Mouse (Mus musculus): ENCODE measurements around the gene Zfp931.
"Not testable (repeated sequence)": the region's sequence is repeated elsewhere in the genome, so short reads cannot be mapped to it uniquely, and the experiment has no call there.

Gene Zfp931

DNA sequence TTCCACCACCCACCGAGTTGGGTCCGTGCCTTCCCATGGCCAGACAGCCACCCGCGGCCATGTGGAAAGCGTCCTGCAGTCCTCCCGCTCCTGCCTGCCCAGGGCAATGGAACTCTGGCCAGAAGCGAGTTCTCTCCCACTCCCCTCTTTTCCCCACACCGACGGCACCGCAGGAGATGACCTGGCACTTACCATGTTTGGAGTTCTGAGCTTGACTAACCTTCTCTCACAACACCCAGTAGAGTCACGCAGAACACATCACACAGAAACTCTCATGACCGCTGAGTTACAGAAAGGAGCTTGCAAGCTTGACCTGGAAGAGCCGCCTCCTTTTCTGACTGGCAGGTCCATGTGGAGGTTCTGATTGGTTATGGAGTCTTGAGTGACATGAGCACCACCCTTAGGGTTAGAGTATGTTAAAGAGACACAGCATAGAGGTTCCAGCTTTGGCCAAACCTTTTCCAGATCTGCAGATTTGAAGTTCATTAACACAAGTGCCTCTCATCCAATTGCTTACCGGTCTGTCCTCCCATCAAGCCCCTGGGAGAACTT lies at the start of gene Zfp931:
Gene Zfp931 (minus strand): TSS at position 311 of the 552 bp plus-strand sequence.
- DNase-seq (ENCODE audit: low read depth, low spot score): not testable (repeated sequence)

DNA sequence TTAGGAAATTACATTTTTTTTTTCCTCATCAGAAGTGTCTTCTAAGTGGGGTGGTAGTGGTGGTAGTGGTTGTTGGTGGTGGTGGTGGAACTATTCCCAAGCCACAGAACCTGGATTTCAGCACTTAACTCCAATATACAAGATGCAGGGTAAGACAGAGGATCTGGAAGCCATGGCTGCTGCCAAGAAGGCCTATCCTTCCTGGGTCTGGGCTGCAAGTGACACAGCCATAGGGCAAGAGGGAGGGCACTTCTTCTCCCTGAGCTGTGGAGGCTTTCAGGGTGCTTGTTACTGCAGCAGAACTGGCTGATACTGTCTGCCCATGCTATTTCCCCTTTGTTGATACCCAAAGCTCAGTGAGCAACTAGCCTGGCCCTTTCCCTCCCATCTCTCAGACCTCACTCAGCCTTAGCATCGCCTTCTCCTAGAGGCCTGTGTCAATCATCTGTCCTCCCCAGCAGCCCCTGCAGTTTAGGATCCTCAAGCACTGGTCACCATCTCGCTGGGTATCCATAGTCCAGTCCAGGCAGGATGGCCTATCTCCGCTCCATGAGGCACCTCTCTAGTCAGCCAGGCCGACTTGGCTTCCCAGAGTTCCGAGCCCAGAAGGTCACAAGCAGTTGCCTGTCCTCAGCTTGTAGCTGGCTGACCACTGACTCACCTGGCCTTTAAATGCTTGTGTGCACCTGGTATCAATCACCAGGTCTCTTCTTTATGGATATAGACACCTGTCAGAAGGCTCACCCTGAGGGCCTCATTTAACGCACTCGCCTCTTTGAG lies 48.0 kb upstream of the Zfp931 start:
- no peak for DNase-seq (ENCODE audit: low read depth, low spot score)

DNA sequence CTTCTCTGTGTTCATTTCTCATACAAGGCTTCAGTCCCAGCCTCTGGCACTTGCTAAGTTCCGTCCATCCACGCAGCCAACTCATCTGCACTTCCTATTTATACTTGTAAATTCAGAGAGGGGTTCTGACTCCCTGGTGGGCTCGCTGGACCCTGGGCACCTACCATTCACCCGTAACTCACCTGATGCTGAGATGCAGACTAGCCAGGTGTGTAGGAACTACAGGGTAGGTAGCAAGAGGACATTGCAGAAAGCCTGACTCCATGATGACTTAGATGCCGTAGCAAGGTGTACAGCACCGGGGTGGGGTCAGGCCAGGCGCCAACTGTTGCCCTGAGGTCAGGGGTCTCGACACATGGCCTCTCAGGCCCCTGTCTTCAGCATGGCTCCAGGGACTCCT lies 47.2 kb upstream of the Zfp931 start:
- no peak for DNase-seq (ENCODE audit: low read depth, low spot score)

DNA sequence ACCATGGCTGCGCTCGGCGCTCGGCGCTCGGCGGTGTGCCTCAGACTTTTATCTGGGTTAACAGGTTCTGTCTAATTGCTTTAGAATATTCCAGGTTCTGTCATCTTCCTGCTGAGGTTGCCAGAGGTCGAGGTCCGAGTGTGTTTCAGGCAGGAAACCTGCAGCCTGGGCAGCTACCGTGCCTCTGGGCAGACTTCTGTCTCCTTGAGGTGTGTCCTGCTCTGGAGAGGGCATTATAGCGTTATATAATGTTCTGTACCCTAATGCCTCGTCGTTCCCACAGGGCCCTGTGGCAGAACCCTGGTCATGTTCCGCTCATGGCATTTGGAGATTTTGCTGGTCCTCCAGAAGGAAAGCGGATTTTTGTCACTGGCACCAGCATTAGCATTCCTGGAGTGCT lies 45.2 kb upstream of the Zfp931 start:
- no peak for DNase-seq (ENCODE audit: low read depth, low spot score)

DNA sequence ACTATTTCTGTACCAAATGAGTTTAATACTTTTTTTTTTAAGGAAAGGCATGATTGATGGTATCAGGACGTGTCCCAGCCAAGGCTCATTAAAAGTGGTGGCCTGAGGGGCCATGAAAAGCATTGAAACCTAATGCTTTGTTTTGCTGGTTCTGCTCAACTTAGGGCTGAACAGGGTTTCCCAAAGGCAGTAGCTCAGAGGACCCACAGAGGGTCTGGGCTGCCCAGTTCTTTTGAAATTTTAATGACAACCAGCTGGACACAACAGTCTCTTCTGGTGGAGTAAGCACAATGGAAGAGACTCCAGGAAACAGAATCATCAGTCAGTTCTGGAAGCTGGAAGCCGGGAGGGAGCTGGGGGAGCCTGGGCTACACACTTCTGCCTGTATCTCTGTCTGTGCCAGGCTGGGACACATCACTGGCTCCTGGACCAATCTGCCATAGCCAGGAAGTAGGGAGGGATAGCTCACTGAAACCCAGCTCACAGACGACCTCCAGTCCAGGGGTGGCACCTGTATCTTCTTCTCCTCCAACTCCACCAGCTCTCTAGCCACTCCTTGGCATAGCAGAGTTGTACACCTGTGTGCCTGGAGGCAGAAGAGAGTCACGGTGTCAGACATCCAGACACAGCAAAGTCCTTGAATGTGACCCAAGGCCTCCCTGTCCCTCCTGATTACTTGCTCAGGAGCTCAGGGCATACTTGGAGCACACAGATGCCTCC lies 43.8 kb upstream of the Zfp931 start:
- no peak for DNase-seq (ENCODE audit: low read depth, low spot score)

DNA sequence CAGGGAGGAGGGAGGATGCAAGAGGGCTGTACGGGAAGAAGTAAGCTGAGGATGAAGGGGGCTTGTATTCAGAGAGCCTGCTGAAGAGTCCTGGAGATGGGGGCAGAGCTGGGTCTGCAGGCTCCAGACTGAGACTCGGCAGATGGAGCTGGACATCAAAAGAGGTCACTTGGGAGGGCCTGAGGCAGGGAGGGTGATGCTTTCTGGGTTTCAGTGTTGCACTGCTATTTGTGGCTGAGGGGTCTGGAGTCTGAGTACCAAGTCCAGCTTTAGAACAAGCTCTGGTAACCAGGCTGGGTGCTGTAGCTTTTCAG lies 43.1 kb upstream of the Zfp931 start:
- DNase-seq (ENCODE audit: low read depth, low spot score): no peak

DNA sequence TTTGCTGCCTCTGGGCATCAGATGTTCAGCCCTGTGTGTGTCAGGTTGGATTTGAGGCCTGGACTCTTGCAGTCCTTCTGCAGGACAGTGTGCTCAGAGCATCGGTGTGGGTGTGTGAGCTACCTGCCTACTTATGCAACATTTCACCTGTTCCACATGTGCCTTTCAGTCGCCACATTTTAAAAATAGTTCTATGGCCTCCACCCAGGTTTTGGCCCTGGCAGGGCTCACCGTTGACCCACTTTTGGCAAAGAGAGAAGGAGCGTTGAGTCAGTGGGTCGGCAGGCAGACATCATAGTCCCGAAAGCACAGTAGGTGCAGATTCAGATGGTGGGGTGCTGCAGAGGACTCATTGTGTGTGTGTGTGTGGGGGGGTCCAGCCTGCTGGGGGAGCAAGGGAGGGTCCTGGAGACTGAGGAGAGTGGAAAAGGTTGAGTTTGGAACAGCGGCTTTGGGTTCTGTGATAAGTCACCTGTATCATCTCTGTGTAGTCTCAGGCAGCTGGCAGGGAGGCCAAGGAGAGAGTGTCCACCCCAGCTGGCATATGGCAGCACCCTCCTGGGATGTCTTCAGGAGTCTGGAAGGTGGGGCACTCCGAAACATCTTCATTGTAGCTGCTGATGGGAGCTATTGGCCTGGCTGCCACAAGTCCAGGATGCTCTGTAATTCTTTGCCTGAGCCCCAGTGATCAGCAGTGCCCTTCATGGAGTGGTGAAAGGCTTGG lies 42.5 kb upstream of the Zfp931 start:
- DNase-seq (ENCODE audit: low read depth, low spot score): no peak

DNA sequence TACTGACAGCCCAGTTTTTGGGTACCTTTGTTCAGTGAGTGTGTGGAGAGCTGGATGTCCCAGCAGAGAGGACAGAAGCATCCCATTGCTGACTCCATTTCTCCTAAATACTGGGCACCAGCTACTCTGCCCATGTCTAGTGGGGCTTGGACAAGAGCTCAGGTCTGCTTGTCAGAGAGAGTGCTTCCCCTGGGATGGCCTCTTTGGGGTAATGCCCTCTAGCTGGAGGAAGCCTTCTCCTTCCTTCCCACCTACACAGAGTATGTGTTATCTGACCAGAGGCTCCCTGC lies 42.0 kb upstream of the Zfp931 start:
- no peak for DNase-seq (ENCODE audit: low read depth, low spot score)

DNA sequence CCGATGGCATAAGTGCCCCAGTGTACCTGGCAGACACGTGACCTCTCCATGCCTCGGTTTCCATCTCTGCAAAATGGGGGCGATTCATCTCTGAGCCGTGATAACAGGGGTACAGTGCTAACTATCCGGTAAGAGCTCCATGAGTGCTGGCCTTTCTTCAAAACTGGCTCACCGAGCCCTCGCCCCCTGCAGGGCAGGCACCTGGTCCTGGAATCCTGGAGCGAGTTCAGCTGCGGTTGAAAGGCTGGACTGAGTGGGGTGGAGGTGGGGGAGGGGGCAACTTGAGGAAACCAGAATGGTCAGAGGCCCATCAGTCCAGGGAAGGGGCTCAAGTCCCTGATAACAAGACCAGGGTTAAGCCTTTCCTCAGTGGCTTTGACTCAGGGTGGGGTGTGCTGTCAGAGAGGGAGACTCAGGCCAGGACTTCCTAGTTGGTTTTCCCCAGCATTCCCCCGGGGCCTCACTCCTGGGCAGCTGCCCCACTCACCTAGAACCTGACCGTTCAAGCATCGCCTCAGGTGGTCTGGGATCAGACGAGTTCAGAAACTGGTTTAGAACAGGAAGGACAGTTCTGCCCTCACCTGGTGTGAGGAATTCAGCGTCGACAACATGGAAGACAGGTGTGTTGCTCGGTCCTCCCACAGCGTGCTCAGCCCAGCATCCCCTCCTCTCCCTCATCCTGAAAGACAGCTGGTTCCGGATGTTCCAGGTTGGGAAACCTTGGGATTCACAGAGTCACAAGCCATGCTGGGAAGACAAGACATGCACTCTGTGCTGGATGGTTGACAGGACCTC lies 41.5 kb upstream of the Zfp931 start:
- DNase-seq (ENCODE audit: low read depth, low spot score): no peak

DNA sequence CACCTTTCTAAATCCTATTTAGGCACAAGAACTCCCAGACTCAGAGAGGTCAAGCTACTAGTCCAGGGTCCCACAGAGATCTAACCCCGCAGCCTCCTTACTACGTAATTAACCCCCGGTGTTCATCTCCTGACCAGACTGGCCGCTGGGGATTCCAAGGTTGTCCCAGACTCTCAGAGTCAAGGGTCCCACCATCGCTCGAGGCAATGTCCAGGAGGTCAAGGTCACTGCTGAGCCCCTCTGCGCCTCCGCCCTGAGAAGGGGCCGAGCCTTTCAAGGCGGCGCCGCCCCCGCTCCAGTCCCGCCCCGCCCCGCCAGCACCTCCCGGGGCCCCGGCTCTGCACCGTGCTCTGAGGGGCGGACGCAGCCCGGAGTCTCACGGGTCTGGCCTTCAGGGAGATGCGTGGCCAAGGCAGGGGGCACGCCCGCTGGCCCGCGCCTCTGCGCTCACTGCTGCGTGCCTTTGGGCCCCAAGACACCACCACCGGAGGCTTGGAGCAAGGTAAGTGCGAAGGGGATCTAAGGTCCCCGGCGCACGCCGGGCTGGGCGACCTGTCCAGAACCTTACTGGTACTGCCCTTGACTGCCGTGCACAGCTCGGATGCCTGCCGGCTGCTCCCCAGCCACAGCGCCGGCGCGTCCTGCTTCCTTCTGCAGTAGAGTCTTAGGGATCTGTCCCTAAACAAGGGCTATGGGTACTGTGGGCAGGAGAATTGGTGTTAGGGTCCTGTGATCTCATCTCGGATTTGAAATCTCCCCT lies 40.7 kb upstream of the Zfp931 start, which contains the start of gene Phactr3:
Gene Phactr3 (plus strand): TSS at position 175 of the 760 bp plus-strand sequence.
- DNase-seq (ENCODE audit: low read depth, low spot score): no peak

DNA sequence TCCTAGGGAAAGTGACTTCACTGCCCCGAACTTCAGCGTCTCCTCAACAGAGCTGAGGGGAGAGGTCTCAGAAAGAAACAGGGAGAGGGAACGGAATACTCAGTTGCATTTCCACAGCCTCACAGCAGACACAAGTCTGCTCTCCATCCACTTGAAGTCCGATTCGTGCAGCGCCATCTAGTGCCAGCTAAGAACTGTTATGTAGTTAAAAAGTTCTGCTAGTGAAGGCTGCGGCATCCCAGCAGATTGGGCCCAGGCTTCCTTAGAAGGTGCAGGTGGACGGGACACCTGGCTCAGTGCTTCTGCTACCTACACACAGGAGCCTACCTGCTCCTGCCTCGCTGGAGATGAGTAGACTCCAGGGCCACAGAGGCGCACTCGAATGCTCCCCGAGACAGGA lies 39.7 kb upstream of the Zfp931 start:
- DNase-seq (ENCODE audit: low read depth, low spot score): peak; percentile 11

DNA sequence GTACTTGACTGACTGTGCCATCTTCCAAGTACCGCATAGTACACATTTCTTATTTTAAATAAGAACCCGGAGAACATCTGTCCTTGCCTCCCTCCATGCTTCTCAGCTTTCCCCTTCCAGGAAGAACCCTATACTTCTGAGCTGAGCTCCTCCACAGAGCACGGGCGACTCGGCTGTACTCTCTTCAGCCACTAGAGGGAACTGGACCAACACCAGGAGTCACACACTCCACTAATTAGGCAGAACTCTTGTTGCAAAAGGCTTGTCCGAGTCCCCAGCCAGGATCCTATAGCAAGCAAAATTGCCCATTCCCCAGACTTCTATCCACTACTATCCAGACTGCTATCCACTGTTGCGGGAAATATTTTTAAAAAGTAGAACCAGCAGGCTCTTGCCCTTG lies 23.7 kb upstream of the Zfp931 start:
- peak; percentile 14 for DNase-seq (ENCODE audit: low read depth, low spot score)

DNA sequence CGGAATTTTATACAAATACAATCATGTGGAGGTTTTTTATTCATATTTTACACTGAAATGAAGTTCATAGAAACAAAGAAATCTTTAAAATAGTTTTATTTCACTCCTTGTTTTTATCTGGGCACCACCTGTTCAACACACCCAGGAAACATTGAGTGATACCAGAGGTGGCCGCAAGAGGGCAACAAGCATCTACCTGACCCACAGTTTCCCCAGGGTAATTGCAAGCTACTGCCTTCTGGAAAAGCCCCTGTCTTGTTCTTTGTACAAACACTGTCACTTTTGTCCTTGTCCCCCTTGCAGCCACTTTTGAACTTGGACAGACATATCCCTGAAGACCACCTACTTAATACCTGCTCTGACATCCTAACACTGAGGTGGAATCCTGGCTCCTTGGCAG lies 19.7 kb upstream of the Zfp931 start:
- DNase-seq (ENCODE audit: low read depth, low spot score): peak; percentile 38

DNA sequence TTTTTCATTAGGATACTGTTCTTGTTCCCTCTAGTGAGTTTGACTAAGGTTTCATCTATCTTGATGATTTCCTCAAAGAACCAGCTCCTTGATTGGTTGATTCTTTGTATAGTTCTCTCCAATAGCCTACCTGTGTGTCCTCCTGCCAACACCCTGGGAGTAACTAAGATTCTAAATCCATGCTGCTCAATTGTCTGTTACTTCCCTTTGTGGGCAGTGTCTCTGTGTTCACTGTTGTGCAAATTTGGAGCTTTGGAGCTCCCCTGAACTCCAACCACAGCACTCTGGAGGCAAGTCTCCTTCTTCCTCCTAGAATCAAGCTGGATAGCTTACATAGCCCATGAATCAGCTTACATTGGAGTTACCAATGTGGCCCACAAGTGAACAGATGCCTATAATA lies 11.3 kb upstream of the Zfp931 start:
- no peak for DNase-seq (ENCODE audit: low read depth, low spot score)

DNA sequence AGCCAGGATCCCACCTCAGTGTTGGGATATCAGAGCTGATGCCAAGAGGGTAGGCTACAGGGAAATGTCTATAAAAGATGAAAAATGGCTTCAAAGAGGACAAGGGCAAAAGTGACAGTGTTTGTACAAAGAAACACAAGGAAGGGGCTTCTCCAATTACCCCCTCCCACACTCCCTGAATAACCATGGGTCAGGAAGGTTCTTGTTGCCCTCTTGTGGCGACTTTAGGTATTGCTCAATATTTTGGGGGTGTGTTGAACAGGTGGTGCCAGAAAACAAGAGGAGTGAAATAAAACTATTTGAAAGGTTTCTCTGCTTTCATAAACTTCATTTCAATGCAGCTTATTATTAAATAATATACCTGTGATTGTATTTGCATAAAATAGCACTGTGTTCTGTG lies 20.1 kb downstream of the Zfp931 start:
- DNase-seq (ENCODE audit: low read depth, low spot score): peak; percentile 54

DNA sequence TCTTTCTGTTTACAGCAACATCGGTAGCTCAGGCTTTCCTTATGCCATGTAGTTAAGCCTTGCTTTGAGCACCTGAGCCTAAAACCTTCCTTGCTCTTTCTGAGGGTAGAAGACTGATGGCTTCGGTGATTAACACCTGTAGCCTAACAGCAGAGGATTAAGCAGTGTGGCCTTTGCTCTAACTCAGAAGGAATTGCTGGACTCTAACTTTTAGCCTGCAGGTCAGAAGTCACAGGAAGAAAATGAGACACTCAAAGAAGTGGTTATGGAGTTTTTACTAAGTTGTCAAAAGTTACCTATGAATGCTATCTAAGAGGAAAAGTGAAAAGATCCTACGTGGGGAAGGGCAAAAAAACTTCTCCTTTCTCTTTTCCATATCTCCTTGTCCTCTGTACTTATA lies 50.7 kb downstream of the Zfp931 start:
- DNase-seq (ENCODE audit: low read depth, low spot score): not testable (repeated sequence)

DNA sequence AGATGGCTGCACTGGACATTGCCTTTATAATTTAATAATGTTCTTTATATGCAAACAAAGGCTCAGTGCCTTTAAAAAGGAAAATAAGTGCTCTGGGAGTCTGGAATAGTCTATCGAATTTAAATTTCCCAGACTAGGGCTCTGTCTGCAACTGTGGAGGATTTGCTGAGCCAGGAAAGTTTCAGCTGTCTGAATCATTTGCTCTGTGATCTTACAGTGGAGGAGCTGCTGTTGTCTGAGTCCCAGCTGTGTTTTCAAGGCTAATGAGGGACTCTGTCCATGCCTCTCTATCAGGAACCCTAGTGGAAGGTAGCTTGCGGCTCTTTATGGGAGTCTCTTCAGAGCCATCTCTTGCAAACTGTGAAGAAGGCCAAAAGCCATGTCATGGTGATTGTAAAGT lies 54.4 kb downstream of the Zfp931 start:
- DNase-seq (ENCODE audit: low read depth, low spot score): not testable (repeated sequence)

DNA sequence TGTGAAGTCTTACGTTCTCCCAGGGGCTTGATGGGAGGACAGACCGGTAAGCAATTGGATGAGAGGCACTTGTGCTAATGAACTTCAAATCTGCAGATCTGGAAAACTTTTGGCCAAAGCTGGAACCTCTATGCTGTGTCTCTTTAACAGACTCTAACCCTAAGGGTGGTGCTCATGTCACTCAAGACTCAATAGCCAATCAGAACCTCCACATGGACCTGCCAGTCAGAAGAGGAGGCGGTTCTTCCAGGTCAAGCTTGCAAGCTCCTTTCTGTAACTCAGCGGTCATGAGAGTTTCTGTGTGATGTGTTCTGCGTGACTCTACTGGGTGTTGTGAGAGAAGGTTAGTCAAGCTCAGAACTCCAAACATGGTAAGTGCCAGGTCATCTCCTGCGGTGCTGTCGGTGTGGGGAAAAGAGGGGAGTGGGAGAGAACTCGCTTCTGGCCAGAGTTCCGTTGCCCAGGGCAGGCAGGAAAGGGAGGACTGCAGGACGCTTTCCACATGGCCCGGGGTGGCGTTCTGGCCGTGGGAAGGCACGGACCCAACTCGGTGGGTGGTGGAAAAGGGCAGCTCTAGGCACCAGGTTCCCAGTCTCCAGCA lies 55.2 kb downstream of the Zfp931 start, which contains the start of gene Zfp971:
Gene Zfp971 (plus strand): TSS at position 274 of the 601 bp plus-strand sequence.
- peak; percentile 55 for DNase-seq (ENCODE audit: low read depth, low spot score)

DNA sequence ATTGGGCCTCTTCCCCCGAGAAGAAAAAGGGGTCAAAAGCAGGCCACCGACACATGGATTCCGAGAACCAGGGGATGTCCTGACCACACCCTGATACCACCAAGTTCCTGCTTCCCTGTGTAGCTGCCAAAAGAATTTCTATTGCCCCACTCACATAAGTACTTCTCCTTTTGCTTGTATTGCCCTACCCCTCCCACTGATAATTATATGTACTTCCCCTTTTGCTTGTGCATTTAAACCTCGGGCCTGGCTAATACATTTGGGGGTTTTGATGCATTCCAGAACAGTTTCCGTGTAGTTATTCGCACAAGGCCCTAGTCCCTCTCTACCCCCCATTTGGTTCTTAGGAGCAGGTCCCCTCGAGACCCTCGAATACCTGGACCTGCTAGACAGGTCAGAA lies 57.5 kb downstream of the Zfp931 start:
- DNase-seq (ENCODE audit: low read depth, low spot score): not testable (repeated sequence)

DNA sequence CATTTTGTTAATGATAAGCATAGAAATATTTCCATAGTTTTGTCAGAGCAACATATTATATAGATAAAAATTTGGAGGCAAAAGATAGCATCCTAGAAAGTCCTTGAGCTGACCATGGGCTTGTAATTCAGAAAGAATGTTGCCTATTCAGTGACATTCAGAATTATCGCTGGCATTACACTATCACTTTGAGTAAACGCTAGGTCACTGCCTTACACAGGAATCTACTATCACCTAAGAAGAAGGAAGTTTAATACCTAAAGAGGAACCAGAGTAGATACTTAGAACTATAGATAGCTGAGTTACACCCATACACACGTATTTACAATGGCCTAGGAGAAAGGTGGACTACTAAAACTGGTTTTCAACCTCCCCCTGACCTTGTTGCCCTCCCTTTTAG lies 58.8 kb downstream of the Zfp931 start:
- not testable (repeated sequence) for DNase-seq (ENCODE audit: low read depth, low spot score)
